Mouse (Mus musculus) ovary, adult 18-20 months (tissue): ENCODE data around the gene Smg1.

Source experiments
- DNase-seq: peaks from one replicate; pipeline ENCODE4 v3.0.0; 2022; ENCODE audit warnings: low spot score, mixed read lengths

Gene Smg1

DNA sequence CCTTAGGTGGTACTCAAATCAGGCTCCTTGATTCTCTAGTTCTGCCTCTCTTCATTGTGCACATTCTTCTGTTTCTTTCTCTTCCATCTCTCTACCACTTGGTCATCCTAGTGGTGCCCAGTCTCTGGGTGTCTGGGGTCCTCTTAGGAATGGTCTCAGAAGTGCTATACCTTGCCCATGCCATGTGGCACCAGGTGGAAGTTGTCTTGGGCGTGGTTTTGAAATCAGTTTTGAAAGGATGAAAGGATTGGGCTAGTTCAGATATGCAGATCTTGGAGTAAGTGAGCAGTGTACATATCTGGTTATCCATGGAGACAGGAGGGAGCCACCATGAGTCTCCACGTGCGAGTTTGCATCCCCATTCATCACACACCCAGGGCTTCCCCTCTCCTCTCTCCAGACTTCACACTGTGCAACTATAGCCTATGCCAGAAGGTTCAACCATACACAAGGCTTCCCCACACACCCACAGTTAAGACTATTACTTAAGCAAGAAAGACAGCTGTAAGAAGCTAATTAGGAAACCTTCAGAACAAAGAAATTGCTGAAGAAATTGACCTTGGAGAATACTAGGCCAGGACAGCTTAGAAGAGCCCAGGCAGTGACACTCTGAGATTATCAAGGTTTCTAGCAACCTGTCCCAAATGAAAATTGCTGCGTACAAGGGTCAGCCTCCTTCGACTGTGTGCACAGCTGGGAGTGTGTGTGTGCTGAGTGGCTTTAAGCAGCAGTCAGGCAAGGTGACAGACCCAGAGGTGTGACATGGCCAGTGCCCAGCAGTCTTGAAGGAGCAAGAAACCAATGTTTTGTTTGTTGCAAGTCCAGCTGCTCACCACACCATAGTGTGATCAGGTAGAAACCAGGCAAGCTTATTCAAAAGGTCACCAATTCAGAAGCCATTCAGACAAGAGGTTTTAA lies 139.7 kb downstream of the Smg1 start:
- DNase-seq: no peak

DNA sequence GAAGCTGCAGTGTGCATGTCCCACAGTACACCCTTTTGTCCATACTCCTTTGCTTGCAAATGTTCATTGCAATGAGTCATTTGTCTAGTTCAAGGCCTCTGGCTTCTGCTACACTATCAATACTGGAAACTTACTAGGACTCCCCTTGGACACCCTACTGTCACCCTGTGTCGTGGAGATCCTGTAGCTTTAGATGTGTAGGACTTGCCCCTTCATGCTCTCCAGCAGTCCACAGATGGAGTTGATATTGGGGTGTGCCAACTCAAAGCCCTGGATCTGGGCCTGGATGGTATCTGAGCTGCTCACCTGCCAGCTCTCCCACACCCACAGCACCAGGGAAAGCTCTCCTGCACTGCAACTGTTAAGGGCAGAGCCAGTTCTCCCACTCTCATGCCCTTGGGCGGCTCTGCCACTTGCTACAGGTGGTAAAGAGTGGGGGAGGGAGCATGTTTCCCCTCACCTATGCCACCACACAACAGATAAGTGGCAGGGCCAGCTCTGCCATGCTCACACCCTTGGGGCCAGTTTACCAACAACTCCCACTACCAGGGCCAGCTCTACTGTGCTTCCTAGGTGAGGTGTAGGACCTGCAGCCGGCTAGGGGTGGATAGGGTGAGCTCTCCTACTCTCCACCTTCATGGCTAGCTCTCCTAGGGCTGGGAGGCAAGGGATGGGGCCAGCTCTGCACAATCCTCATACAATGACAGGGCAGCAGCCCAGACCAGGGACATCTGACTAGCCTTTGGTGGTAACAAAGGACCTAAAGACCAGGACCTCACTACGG lies 140.6 kb downstream of the Smg1 start:
- no peak for DNase-seq

DNA sequence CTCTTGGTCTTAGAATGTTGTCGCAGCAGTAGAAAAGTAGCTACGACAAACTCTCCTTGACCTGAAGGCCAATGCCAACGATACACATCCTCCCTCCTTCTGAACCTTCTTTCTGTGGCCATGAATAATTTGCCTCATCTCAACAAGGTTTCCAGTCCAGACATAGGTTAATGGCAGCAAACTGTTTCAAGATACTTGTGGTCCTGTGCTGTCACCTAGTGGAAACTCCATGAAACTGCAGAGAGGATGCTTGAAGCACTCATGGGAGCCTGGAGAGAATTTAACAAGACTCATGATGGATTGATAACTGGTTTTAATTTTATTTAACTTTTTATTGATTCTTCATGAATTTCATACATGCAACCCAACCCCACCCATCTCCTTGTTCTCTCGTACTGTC lies 141.2 kb downstream of the Smg1 start:
- no peak for DNase-seq

DNA sequence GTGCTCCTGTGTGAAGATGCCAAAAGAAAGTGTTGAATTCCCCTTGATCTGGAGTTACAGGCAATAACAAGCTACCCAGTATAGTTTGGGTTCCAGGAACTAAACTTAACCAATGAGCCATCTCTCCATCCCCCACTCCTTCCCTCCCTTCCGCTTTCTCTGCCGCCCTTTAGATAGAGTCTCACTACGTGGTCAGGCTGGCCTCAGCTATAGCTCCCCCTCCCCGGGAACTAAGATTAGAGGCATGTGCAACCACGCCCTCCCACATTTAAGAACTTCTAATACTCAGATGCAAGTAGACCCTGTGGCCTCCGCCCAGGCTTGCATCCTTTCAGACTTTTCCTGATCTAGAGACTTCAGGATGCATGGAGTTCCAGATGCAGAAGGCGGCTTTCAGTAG lies 145.9 kb downstream of the Smg1 start:
- DNase-seq: no peak
